Mouse (Mus musculus) testis, postnatal 14 days (tissue): ENCODE measurements around the gene Gm4737.
"Not testable (repeated sequence)": the region's sequence is repeated elsewhere in the genome, so short reads cannot be mapped to it uniquely, and the experiment has no call there.

Experiments
- DNase-seq: peaks from one replicate; pipeline ENCODE4 v3.0.0; 2021; ENCODE audit warnings: low spot score

The Gm4737 gene

DNA sequence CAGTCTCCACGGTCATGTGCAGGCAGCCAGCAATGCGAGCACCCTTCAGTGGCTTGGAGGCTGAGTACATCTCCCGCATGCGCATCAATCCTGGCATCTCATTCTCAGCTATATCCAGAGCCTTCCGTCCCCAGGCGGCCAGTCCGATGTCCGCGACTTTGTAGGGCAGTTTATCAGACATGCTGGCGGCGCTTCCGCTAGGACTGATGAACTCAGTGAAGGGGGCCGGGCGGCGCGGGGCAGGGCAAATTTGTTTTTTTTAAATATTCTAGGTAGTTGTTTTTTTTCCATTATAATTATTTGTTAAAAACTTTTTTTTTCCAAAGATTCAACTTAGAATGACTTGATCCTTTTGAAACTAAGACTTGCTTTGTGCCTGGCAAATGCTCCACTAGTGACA lies at the start of gene Gm4737:
Gene Gm4737, minus strand, starts transcription at position 246 of the 400 bp plus-strand sequence.
- DNase-seq = not testable (repeated sequence)

DNA sequence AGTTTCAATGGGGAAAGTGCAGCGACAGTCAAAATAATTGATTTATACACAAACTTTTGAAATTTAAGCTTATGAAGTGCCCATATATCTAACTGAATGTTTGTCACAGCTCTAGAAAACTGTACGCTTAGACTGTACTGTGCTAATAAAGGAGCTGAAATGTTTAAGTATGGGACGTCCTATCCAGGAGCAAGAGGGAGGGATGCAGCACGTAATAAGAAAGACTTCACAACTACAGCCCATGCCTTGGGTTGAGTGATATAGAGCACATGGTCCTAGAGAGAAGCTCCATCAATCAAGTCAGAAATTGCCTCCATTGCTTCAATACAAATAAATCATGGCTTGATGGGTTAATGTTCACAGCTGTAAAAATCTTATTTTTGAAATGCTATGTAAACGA lies 40.9 kb upstream of the Gm4737 start:
- no peak for DNase-seq

DNA sequence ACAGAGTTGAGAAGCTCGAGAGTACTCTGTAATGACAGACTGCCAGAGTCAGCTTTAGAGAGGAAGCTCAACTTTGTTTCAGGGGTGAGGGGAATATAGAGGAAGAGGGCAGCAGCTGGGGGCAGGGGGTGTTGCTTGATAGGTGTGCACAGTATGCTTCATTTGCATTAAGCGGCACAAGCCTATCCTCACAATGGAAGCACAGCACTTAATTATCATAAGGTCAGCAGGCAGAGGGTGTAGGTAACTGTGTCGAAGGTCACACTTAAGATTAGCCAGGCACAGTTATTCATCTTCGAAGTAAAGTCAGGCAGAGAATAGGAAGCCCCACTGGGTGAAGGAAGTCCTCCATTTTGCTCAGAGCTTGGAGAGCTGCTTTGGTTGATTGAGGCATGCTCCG lies 28.2 kb upstream of the Gm4737 start:
- DNase-seq = no peak

DNA sequence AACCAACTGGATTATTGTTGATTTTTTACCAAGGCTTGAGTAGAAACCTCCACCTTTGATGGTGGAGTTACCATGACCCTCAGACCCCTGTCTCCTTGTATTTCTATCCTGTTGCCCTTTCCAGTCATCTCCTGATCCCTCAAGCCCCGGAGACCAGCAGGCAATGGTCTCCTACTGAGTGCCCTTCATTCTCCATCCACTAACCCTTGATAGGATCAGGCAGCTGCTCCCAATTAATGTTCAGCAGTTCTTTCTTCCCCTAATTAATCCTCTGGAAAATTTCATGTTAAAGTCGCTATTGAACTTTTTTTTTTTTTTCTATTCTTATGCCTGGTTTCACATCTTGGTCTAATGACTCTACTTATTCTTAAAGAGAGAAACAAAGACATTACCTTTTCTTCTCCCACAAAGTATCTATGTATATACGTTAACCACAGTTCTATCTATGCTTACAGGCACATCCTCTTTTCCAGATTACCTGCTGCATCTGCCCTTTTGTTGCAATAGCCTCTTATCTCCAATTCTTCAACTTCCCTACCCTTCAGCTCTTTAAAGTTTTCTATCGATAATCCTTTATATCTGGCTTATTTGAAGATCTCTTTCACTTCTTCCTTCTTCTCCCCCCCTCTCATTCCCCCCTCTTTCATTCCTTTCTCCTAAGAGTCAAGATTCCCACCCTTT lies 23.4 kb upstream of the Gm4737 start:
- no peak for DNase-seq

DNA sequence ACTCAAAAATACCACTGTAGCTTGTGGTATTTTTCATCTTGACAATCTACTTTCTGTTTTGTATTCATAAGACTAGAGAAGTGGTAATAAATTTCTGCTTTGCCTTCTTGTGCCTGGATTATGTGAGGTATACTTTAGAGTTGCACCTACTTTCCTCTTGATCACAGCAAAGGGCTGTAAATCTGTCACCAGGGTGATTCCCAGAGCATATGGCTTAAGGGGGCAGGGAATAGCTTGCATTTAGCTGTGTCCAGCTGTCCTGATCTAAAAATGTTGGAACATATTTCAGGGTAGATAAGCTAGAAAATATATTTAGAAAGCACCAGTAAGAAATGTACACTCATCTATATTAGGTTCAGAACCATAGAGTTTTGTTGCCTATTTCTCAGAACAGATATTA lies 18.2 kb upstream of the Gm4737 start:
- no peak for DNase-seq

DNA sequence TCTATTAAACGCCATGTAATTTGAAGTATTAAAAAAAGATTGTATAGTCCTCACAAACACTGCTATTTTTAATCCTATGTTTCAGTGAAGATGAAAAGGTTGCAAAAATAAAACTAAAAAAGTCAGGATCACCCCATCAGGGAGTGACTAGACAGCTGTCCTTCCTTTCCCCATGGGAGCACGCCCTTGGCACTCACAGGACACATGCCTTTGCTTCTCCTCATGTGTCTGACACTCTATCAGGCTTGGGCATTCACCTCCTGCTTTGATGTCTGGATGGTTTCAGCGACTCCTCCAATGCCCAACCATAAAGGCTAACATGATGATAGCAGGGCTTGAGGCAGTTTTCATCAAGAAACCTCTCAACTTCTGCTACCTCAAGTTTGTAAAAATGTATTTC lies 12.1 kb upstream of the Gm4737 start:
- DNase-seq = no peak

DNA sequence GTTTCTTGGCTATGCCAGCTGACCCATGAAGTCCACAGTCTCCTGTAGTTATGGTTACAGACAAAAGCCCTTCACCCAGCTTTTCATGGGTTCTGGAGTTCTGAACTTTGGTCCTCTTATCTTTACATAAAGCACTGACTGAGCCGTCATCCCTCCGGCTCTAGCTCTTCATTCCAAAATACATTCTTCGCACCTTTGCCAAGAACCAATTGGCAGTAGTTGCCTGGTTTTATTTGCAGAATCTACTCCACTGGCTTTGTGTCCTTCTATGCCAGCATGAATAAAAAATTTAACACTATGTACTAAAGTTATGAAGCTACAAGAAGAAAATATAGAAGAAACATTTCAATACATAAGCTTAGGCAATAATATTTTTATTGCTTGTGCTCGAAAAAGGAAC lies 10.4 kb upstream of the Gm4737 start:
- no peak for DNase-seq

DNA sequence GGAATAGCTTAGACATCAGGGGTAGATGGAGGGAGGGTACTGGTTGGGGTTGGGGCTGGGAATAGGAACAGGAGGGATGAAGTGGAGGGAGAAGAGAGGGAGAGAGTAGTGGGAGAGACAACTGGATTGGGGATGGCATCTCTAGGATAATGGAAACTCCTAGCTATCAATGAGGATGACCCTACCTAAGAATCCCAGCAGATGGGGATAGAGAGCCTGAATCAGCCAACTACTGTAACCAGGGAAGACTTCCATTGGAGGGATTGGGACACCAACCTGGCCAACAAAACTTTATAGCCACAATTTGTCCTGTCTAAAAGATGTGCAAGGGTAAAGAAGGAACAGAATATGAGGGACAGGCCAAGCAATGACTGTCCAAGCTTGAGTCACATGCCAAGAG lies 3.7 kb downstream of the Gm4737 start:
- DNase-seq = no peak

DNA sequence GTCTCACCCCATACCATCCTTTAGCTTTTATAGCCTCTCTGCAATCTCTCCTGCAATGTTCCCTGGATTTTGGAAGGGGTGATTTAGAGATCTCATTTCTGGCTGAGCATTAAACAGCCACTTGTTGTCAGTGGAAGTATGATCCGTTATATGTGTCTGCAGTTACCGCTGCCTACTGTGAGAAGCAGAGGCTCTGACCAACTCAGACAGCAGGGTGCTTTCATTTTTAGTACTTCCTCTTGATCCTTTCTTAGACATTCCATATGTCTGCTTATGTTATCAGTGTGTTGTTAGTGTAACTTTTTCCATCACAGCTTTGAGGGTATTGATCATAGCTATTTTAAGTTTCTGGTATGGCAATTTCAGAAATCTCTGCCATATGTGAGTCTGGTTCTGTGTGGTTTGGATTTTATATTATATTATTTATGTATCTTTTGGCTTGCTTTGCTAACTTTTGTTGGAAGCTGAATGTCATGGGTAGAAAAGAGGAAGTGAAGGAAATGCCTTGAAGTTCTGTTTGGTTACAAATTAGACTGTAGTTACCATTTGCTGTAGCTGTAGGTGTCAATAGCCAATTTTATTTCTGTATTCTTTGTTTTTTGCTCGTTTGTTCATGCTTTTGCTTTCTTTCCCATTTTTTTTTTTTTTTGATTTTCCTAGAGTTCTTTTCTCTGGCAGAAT lies 6.1 kb downstream of the Gm4737 start:
- no peak for DNase-seq

DNA sequence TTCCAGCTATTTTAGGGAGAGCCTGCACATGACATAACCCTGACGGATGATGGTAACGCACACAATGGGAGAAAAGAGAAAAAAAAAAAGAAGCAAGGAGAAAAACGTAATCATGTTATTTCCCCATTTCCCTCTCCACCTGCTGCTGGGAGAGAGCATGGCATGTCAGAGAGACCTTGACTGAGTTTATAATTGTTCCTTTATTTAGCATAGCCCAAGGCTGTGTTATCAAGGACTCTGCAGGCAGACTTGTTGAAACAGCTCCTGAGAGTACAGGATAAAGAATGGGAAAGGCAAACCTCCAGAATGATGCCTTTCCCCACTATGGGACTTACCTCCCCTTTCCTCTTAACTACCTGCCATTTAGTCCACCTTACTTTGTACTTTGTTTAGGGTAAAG lies 7.9 kb downstream of the Gm4737 start:
- no peak for DNase-seq

DNA sequence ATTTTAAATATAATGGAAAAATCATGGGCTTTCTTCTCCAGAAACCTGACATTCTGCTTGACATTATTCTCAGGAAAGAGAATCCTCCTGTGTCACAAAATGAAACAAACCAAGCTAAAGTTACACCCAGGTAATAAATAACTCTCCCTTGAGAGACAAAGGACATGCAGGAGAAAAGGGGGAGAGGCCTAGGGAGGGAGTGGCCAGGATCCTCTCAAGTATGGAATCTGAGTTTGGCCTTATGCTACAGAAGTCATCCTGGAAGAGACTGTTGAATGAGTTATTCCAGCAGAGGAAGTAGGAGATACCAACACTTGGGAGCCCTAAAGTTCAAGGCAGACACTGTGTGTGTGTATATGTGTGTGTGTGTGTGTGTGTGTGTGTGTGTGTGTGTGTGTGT lies 32.6 kb downstream of the Gm4737 start:
- DNase-seq = no peak

DNA sequence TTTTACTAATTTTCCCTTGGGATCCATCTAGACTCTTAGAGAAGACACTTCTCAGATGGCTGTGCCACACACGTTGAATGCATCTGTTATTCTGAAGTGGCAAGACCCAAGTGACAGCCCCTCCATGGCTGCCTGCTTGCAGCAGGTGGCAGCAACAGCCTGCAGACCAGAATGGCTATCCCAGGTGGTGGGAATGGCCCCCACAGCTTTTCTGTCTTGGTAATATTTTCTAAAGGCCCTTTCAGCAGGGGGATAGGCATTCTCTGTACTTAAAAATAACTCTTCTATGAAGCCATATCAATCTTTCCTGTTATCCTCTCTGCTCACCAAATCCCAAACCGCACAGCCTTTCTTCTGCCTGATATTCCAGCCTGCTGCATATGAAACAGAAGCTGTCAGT lies 33.5 kb downstream of the Gm4737 start:
- no peak for DNase-seq

DNA sequence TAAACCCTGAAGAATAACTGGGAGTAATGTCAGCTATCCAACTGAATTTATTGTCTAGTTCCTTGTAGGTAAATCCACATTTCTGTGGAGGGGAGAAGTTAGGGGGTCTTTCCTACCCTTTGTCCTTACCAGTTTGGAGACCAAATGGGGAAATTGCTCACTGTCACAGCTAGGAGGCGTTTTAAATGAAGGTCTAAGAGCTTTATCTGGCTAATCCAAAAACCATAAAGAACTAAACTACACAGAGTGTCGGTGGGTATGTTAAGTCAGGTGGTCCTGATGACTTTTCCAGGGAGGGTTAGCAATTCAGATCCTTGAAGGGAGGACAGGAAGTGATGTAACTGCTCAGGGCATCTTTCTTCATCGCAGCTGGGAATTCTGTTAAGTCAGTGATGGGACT lies 34.3 kb downstream of the Gm4737 start:
- DNase-seq = no peak

DNA sequence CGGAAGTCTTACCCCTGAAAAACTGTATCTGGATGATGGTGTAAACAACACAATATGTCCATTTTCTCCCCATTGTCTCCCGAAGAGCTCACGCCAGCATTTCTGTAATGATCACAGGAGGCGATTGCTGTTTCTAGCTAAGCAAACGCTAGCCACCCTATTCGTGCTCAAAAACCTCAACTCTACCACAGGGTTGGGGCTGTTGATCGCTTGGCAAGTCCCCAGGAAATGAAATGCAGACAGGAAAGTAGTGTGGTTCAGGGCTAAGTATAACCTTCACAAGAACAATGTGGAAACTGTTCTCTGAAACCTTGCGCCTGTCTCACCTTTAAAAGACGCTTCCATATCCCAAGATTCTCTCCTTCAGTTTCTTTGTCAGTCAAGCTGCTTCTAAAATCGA lies 34.9 kb downstream of the Gm4737 start, which contains the start of gene Cd96:
Gene Cd96, minus strand, starts transcription at position 232 of the 400 bp plus-strand sequence.
- no peak for DNase-seq

DNA sequence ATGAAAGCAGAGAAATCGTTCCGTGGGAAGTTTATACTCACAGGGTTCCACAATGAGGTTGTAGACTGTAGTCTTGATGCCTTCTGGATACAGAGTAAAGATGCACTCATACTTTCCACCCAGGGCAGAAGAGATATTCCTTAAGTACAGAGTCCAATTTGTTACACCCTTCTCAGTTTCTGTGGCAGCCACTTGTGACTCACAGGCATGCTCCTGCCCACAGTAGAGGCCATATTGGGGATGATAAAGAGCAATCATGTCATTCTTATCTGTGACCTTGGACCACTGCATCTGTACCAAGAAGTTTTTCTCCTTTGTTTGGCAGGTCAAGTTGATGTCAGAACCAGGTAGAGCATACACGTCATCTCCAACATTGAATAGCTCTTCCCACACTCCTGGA lies 37.2 kb downstream of the Gm4737 start:
- DNase-seq = no peak

DNA sequence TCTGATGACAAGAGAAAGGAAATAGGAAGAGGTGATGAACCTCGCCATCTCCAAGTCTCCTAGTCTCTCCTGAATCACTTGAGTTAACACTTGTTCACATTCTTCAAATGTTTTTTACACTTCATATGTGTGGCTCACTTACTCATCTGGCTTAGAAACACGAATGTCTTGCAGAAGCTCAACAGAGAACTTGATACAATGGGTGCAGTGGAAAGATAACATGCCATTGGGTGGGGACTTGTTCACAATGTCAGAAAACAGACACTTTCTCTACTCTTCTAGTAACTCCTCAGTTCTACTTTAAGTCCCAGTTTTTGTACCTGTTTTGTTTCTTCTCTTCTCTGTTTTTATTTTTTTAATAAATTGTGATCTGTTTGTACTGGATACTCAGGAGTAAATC lies 40.1 kb downstream of the Gm4737 start:
- DNase-seq = no peak

DNA sequence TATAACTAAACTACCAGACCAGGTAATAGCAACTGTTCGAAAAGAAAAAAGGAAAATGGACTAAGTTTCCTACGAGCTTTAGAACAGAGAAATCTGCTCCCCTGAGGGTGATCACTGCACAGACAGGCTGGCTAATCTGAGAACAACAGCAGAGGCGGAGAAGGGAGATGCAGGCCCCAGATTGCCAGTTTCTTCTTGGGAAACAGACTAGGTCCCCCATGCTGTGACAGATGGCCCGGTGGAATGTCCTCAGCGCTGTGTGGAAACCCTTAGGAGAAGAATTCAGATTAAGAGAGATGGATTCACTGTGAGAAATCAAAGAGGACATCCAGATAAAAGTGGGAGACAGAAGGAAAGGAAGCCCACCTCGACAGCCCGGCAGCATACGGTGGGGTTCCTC lies 45.3 kb downstream of the Gm4737 start:
- no peak for DNase-seq

DNA sequence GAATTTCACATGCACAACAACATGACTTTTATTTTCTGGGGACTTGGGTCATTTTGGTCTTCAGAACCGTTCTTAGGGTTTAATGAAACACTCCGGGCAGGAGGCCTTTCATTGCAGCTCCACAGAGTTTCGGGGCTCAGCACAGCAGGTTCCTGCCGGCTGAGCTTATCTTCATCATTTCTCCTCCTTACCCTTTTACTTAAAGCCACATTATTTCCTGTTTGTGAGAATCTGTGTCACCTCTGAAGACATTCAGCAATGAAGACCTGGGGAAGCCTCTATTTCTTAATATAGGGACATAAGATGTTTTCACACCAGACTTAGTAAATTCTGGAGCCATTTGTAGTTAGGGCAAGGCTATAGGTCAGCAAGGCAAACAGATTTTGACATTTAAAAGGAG lies 47.4 kb downstream of the Gm4737 start:
- no peak for DNase-seq

DNA sequence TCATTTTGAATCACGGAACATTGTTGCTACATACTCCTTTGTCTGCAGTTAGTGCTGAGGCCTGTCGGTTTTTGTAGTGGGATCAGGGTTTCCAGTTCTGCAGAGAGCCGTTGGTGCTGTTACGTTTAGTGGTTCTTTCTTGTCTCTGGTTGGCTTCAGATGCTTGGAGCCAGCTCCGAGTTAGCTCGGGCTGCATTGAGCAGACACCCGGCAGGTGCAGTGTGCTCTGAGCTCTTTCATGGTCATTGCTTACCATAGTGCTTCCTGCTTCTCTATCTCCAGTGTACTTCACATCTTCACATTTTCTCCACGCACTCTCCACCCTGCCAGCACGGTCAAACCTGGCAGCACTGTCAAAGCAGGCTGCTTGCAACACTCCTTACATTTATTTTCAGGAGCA lies 50.4 kb downstream of the Gm4737 start:
- no peak for DNase-seq
